Mouse (Mus musculus) heart, embryonic 10.5 days (tissue): ENCODE results near the gene Hpca. TPM values are rescaled to one million over a fixed set of nuclear protein-coding genes. Genes with fewer than 3 reads are reported as not detected.
A peak's percentile ranks its signal among the peaks of the same experiment; 100 is the strongest.

ENCODE experiments used
- DNase-seq: peaks from one replicate; pipeline ENCODE4 v3.0.0-alpha.2; 2017; ENCODE audit warnings: low spot score
- H3K27ac ChIP-seq: fragments of 300-500 bp; sonication (generic); 2 replicates; pipeline ENCODE4 v1.5.1; 2016; ENCODE audit warnings: mild to moderate bottlenecking
- H3K27me3 ChIP-seq: fragments of 300-500 bp; sonication (generic); 2 replicates; pipeline ENCODE4 v1.6.1; 2016; ENCODE audit warnings: mild to moderate bottlenecking; ENCODE audit not compliant: poor library complexity, insufficient read depth, severe bottlenecking
- H3K36me3 ChIP-seq: fragments of 300-500 bp; sonication (generic); 2 replicates; pipeline ENCODE4 v1.6.1; 2016; ENCODE audit warnings: mild to moderate bottlenecking, moderate library complexity
- H3K4me1 ChIP-seq: fragments of 300-500 bp; sonication (generic); 2 replicates; pipeline ENCODE4 v1.6.1; 2016; ENCODE audit warnings: mild to moderate bottlenecking
- H3K4me3 ChIP-seq: fragments of 300-500 bp; sonication (generic); 2 replicates; pipeline ENCODE4 v1.5.1; 2016; ENCODE audit warnings: mild to moderate bottlenecking, moderate library complexity
- H3K9me3 ChIP-seq: fragments of 300-500 bp; sonication (generic); 2 replicates; pipeline ENCODE4 v1.6.1; 2016; ENCODE audit warnings: mild to moderate bottlenecking, moderate library complexity
- WGBS: fragments of 180-500 bp; shearing (Covaris S2); methylation state at CpG from one replicate; pipeline ENCODE4 v1.1.7; 2016; 5-methylcytosine and 5-hydroxymethylcytosine counted together
- polyA plus RNA-seq: library from polyadenylated mRNA; unstranded; fragments of >200 nt; fragmentation: Nextera tagmentation; extraction: Ambion mirVana; gene quantifications from 2 replicates; pipeline ENCODE4 v1.2.1, GENCODE M21; 2016

Hpca gene
- polyA plus RNA-seq = 1.4 TPM in 1 of 2 replicates, not detected in the other

DNA sequence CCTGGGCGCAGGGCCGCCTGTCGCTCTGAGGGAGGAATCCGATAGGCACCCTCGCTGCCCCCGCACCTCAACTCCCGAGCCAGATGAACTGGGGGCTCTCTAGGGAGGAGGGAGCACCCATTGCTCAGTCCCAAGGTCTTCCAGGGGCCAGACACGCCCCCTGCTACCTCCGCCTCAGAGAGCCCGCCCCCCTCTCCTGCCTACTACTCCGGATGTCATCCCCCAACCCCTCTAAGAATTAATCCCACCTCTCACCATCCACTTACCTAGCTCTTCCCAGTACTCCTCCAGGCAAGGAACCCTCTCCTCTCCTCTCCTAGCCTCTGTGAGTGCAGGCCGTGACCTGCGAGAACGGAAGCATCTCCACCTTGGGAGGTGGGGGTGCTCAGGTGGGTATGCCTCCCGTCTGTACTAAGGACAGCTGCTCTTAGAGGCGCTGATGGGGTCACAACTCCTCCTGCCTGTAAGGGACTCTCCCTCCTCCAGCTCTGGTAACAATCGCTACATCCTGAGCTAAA lies at the start of gene Hpca:
Hpca (minus strand) TSS at position 468 of the 518 bp plus-strand sequence.
- Histone ChIP-seq H3K36me3 (no peaks in the 10 kb centered on the region), H3K27me3 (peaks cover 88% of the 10 kb centered on the region), H3K27ac (no peak within 1 kb of the TSS), H3K4me3 (peak within 1 kb of the TSS; percentile 62), H3K4me1 (peaks cover 33% of the 10 kb centered on the region), H3K9me3 (no peaks in the 10 kb centered on the region)
- WGBS = under 1% methylated on average over 17 of the region's 17 CpGs
- no peak for DNase-seq

DNA sequence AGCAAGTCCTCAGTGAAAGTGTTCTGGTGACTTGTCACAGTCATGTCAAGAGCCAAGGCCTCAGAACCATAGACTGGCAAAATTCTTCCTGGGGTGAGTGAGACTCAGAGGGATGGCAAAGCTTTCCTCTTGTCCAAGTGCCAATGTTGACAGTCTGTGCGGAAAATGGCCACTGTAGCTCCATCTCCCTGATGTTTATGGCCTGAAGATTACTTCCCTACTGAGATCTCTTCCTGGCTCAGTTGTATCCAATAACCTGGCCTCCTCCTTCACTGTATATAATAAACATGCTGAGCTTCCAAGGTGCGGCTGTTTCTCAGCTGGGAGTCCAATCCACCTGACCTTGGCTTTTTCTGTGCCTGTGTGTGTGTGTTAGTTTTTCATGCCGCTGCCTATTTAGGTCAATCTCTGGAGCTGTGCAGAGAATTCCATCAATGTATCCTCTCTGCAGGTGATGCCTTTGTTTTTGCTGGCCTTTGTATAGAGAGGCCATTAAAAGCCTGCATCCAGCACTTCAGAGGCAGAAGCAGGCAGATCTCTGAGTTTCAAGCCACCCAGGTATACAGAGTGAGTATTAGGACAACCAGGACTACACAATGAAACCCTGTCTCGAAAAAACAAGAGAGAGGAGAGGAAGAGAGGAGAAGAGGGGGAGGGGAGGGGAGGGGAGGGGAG lies 39.9 kb upstream of the Hpca start:
- no peaks in the 10 kb centered on the region for H3K27me3 ChIP-seq
- H3K9me3 ChIP-seq = no peaks in the 10 kb centered on the region
- peaks cover 63% of the 10 kb centered on the region for H3K36me3 ChIP-seq
- peaks cover 8% of the 10 kb centered on the region for H3K4me1 ChIP-seq
- no peak overlapping the region for H3K27ac ChIP-seq
- H3K4me3 ChIP-seq = no peak overlapping the region
- 92% methylated on average over 3 of the region's 4 CpGs for WGBS
- no peak for DNase-seq

DNA sequence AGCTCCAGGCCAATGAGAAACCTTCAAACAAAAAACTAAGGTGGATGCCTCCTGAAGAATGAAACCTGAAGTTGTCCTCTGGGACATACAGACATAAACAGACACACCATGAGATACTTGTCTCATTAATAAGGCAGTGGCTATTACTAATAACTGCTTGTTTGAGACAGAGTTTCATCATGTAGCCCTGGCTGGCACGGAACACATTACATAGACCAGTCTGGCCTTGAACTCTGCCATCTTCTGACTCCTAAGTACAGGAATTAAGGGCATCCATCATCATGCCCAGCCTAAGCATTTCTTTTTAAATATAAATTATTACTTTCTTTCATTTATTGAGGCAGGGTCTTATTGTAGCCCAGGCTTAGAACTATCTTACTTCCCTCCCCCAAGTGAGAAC lies 39.2 kb upstream of the Hpca start:
- DNase-seq = no peak
- Histone ChIP-seq H3K36me3 (peaks cover 61% of the 10 kb centered on the region), H3K27me3 (no peaks in the 10 kb centered on the region), H3K4me1 (peaks cover 8% of the 10 kb centered on the region), H3K9me3 (no peaks in the 10 kb centered on the region), H3K4me3 (no peak overlapping the region), H3K27ac (no peak overlapping the region)
- WGBS = 86% methylated on average over 1 of the region's 1 CpGs

DNA sequence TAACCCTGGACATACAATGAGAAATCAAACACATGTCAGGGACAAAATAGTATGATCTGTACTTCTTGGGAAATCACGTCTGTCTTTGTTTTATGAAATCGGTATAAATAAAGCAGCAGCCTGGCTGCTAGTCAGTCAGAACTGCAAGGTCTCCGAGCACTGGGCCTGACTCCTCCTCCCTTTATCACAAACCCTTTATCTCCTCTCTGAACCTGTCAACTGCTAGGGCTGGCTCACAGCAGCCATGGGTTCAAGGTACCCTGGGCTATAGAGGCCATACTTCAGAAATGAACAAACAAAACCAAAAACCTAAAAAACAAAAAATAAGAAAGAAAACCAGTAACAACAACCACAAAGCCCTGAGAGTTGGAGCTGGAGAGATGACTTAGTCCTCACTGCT lies 36.7 kb upstream of the Hpca start:
- H3K4me3 ChIP-seq = no peak overlapping the region
- no peaks in the 10 kb centered on the region for H3K9me3 ChIP-seq
- peaks cover 8% of the 10 kb centered on the region for H3K4me1 ChIP-seq
- H3K27me3 ChIP-seq = no peaks in the 10 kb centered on the region
- peaks cover 58% of the 10 kb centered on the region for H3K36me3 ChIP-seq
- H3K27ac ChIP-seq = no peak overlapping the region
- no peak for DNase-seq
- 41% methylated on average over 3 of the region's 3 CpGs for WGBS

DNA sequence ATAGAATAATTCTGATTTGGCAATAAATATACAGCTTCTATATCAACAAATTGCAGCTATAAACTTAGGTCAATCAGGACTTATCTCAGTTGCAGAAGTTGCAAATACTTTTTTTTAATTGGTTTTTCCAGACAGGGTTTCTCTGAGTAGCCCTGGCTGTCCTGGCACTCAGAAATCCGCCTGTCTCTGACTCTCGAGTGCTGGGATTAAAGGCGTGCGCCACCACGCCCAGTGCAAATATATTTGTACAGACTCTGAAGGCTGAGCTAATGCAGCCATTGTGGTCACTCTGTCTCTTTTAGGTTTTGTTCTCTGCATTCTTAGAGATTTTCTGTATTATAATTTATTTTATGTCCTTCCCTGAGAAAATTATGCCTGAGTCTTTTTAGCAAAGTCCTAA lies 35.7 kb upstream of the Hpca start:
- peaks cover 8% of the 10 kb centered on the region for H3K4me1 ChIP-seq
- H3K27me3 ChIP-seq = no peaks in the 10 kb centered on the region
- H3K36me3 ChIP-seq = peaks cover 61% of the 10 kb centered on the region
- WGBS = 85% methylated on average over 5 of the region's 5 CpGs
- no peak for DNase-seq
- H3K9me3 ChIP-seq = no peaks in the 10 kb centered on the region
- no peak overlapping the region for H3K27ac ChIP-seq
- H3K4me3 ChIP-seq = no peak overlapping the region

DNA sequence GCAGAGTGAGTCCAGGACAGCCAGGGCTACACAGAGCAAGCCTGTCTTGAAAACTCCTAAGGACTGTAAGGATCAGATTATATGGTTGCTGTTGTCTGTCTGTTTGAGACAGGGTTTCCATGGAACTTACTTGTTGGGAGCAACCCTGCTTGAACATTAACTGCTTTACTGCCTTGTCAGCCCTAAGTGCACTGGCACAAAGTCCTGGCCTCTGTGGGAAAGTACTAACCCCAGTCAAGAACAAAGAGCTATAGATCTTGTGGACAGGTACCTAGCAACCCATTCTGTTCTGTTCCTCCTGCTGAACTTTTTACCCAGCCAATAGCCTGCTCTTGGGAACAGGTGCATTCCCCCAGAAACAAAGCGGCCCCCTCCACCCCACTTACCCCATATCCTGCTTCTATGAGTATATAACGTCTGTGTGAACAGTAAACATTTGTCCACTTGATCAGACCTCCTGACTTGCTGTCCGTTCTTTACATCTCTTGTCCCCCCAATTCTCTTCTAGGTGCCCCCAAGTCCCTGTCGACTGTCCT lies 29.5 kb upstream of the Hpca start:
- H3K9me3 ChIP-seq = no peaks in the 10 kb centered on the region
- H3K27me3 ChIP-seq = no peaks in the 10 kb centered on the region
- H3K27ac ChIP-seq = no peak overlapping the region
- H3K4me1 ChIP-seq = peaks cover 7% of the 10 kb centered on the region; the same call in 1 of the 2 replicates
- WGBS = 92% methylated on average over 4 of the region's 4 CpGs
- H3K4me3 ChIP-seq = no peak overlapping the region
- peak; percentile 42 for DNase-seq
- peaks cover 75% of the 10 kb centered on the region for H3K36me3 ChIP-seq

DNA sequence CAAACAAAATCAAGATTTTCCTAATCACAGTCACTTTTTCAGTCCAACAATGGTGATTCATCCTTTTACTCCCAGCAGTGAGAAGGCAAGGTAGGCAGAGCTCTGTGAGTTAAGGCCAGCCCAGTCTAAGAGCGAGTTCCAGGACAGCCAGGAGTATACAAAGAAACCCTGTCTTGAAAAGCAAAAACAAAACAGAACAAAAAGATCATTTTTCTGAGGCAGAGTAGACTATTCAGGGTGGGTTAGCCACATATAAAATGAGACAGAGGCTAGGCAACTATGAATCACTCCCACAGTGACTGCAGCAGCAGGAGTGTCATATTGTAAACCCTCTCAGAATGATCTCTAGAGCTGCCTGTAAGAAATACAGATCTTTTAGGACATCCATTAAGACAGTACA lies 27.5 kb upstream of the Hpca start:
- H3K9me3 ChIP-seq = no peaks in the 10 kb centered on the region
- no peaks in the 10 kb centered on the region for H3K27me3 ChIP-seq
- H3K4me1 ChIP-seq = peaks cover 19% of the 10 kb centered on the region
- H3K27ac ChIP-seq = no peak overlapping the region
- WGBS = 75% methylated on average over 1 of the region's 1 CpGs
- H3K4me3 ChIP-seq = no peak overlapping the region
- peaks cover 63% of the 10 kb centered on the region for H3K36me3 ChIP-seq
- no peak for DNase-seq

DNA sequence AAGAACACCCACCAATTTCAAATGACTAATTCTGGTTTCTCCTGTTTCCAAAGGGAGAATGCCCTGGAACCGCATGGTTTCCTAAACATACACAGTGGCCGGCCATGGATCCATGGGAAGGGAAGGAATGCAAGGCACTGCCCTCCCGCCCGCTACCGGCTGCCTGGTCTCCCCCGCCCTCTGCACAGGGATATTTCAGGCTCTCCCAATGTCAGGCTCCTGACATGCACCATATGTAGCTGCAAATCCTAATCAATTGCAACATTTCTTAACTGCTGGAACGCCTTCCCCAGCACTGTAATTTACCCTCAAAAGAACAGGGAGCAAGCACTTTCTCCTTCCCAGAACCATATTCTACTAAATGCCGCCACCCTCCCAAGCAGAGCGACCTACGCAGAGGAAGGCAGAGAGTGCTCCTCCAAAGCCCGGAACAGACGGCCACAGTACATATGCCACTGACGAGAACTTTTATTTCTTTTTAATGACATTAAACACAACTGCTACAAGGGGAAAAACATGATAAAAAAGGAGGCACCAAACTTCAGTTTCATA lies 25.8 kb upstream of the Hpca start:
- Histone ChIP-seq H3K4me3 (no peak overlapping the region), H3K4me1 (peaks cover 30% of the 10 kb centered on the region), H3K27me3 (no peaks in the 10 kb centered on the region), H3K9me3 (no peaks in the 10 kb centered on the region), H3K36me3 (peaks cover 59% of the 10 kb centered on the region), H3K27ac (no peak overlapping the region)
- peak; percentile 61 for DNase-seq
- 74% methylated on average over 13 of the region's 13 CpGs for WGBS

DNA sequence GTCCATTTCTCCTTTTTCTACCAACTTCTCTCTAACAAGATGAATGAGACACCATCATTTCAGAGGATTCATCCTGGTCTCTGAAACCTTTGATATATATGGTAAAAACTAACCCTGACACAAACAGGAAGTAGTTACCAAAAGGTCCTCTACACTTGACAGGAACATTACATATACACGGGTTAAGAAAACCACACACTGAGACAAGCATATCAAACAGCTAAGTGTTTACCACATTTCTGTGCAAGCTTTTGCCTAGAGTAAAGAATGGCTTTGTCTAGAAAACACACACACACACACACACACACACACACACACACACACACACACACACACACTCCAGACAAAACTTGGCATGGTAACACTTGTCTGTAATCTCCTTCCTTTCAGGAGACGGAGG lies 24.6 kb upstream of the Hpca start:
- H3K27me3 ChIP-seq = no peaks in the 10 kb centered on the region
- no peaks in the 10 kb centered on the region for H3K9me3 ChIP-seq
- DNase-seq = no peak
- peaks cover 41% of the 10 kb centered on the region for H3K4me1 ChIP-seq
- H3K36me3 ChIP-seq = peaks cover 48% of the 10 kb centered on the region
- no peak overlapping the region for H3K27ac ChIP-seq
- H3K4me3 ChIP-seq = no peak overlapping the region
- WGBS = 54% methylated on average over 2 of the region's 2 CpGs

DNA sequence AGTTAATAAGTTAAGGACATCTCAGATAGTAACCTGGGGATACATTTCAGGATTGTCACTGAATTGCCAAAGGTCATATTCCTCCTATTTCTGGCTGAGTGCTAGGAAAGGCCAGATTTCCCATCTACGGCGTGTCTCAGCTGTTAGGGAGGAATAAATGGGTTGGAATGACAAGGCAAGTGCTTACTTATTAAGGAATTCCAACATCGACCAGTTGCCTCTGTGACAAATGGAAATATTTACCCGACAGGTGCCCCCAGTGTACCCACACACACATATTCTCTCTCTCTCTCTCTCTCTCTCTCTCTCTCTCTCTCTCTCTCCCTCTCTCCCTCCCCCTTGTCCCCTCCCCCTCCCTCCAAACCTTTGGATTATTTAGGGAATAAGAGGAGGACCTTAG lies 24.1 kb upstream of the Hpca start:
- Histone ChIP-seq H3K4me1 (peaks cover 45% of the 10 kb centered on the region), H3K27me3 (no peaks in the 10 kb centered on the region), H3K9me3 (no peaks in the 10 kb centered on the region), H3K27ac (no peak overlapping the region), H3K36me3 (peaks cover 44% of the 10 kb centered on the region), H3K4me3 (no peak overlapping the region)
- WGBS = 80% methylated on average over 4 of the region's 4 CpGs
- DNase-seq = peak; percentile 25

DNA sequence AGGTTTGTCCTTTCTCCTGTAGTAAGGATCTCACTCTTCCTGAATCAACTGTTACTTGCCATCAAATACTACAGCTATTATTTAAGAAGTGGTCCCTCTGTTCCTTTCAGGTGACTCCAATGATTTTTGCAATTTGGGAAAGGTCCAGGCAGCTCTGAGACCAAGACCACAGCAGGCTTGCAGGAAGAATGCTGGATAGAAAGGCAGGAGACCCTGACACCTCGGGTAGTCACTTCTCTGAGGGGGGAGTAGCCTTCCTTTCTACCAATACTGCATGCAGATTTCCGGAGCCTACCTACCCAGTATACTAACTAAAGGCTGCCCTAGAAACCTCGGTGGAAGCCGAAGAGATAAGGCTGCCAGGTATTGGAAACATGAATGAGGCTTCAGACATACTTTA lies 23.6 kb upstream of the Hpca start:
- H3K4me3 ChIP-seq = no peak overlapping the region
- 0 out of 2 replicates have a peak overlapping the region, but pooled peaks have one; percentile 12 for H3K27ac ChIP-seq
- H3K36me3 ChIP-seq = peaks cover 38% of the 10 kb centered on the region
- H3K27me3 ChIP-seq = 0 out of 2 replicates have a peak, but pooled peaks cover 2% of the 10 kb centered on the region
- WGBS = 63% methylated on average over 4 of the region's 4 CpGs
- peaks cover 46% of the 10 kb centered on the region for H3K4me1 ChIP-seq
- H3K9me3 ChIP-seq = no peaks in the 10 kb centered on the region
- DNase-seq = peak; percentile 46

DNA sequence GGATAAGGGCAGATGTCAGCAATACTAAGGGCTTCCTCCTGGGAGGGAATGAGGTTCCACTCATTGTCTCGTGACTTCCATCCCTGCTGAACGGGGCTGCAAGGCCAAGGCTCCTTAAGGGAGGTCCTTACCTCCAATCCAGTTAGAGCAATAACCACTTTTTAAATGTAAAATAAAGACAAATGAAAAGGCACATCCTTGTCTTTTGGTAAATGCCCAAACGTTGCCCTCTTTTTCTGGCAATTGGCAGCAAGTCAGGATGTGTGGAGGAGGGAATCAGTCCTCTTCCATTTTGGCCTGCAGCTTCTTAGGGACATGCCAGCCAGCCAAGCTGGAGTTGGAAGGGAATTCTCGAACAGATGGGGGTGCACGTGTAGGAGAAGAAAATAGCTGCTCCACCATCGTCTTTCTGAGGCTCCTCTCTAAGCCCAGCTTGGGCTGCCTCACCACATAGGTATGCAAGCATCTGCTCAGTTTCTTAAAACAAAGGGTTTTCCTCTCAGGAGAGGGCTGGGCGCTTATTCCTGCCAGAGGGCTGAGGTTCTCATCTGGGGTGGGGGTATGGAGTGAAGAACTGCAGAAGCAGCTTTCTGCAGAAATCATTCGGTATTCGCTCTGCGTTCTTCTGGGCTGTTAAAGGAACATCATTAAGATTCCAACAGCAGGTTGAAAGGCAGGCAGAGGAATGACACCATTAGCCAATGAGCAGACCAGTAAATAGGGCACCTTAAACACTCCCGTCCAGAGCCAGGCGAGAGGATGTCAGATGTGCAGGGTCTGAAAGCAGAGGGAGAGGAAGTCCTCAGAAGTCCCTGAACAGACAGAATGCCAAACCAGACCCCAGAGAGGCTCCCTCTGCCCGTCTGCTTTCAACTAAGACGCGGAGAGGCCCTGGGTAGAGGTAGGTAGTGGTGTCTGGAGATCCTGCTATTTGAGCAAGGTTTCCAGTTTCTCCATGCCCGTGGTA lies 22.8 kb upstream of the Hpca start:
- H3K27me3 ChIP-seq = peaks cover 9% of the 10 kb centered on the region
- WGBS = 62% methylated on average over 16 of the region's 16 CpGs
- peak; percentile 74 for DNase-seq
- peaks cover 33% of the 10 kb centered on the region for H3K36me3 ChIP-seq
- H3K4me3 ChIP-seq = no peak overlapping the region
- peaks cover 47% of the 10 kb centered on the region for H3K4me1 ChIP-seq
- peak overlapping the region; percentile 12; the same call in 1 of the 2 replicates for H3K27ac ChIP-seq
- no peaks in the 10 kb centered on the region for H3K9me3 ChIP-seq
